Mouse (Mus musculus): ENCODE measurements around the gene Gmds. TPM values are rescaled to one million over a fixed set of nuclear protein-coding genes. Genes with fewer than 3 reads are reported as not detected.

The Gmds gene
- total and polyA plus RNA-seq, 2 experiments from 2014 or later: 18.6 to 35.1 TPM

GRCm38 (mm10) chr13:31800581-31801576 lies 537.7 kb downstream of the Gmds start:
- Histone ChIP-seq H3K9ac (no peak overlapping the region), H3K27ac (ENCODE audit: low read depth, low read length) (no peak overlapping the region), H3K4me1 (ENCODE audit: insufficient read depth) (0 out of 2 replicates have a peak, but pooled peaks cover 2% of the 10 kb centered on the region), H3K4me3 (ENCODE audit: low read depth, low read length) (peak overlapping the region; percentile 33), H3K4me2 (ENCODE audit: low read depth) (peak overlapping the region; percentile 55), H3K9me3 (ENCODE audit: low read length) (no peaks in the 10 kb centered on the region), H3K36me3 (ENCODE audit: insufficient read depth) (no peaks in the 10 kb centered on the region), H3K27me3 (ENCODE audit: insufficient read depth, low read length) (peaks cover 68% of the 10 kb centered on the region)
- WGBS: 1% methylated on average over 43 of the region's 43 CpGs
- ATAC-seq (peak; percentile 84), DNase-seq (peak; percentile 85)
- peak; percentile 92 for TF ChIP-seq CTCF (IDR thresholded peaks at IDR 0.05; ENCODE audit: low read depth)

- Histone ChIP-seq H3K36me3 (ENCODE audit: insufficient read depth) (no peaks in the 10 kb centered on the region), H3K9me3 (ENCODE audit: low read length) (no peaks in the 10 kb centered on the region), H3K4me1 (ENCODE audit: insufficient read depth) (0 out of 2 replicates have a peak, but pooled peaks cover 2% of the 10 kb centered on the region), H3K27me3 (ENCODE audit: insufficient read depth, low read length) (peaks cover 42% of the 10 kb centered on the region), H3K4me3 (ENCODE audit: low read depth, low read length) (no peak overlapping the region), H3K9ac (no peak overlapping the region), H3K27ac (ENCODE audit: low read depth, low read length) (no peak overlapping the region), H3K4me2 (ENCODE audit: low read depth) (no peak overlapping the region)
- 34% methylated on average over 9 of the region's 9 CpGs for WGBS
- TF ChIP-seq CTCF (IDR thresholded peaks at IDR 0.05; ENCODE audit: low read depth): no peak
- DNase-seq: no peak
- no peak for ATAC-seq
Observed at GRCm38 (mm10) chr13:31798075-31798474, 540.5 kb downstream of the Gmds start.

GRCm38 (mm10) chr13:31797346-31797745 lies 541.2 kb downstream of the Gmds start:
- DNase-seq (no peak), ATAC-seq (no peak)
- Histone ChIP-seq H3K4me2 (ENCODE audit: low read depth) (no peak overlapping the region), H3K27me3 (ENCODE audit: insufficient read depth, low read length) (peaks cover 36% of the 10 kb centered on the region), H3K9me3 (ENCODE audit: low read length) (no peaks in the 10 kb centered on the region), H3K4me3 (ENCODE audit: low read depth, low read length) (no peak overlapping the region), H3K4me1 (ENCODE audit: insufficient read depth) (0 out of 2 replicates have a peak, but pooled peaks cover 2% of the 10 kb centered on the region), H3K9ac (no peak overlapping the region), H3K27ac (ENCODE audit: low read depth, low read length) (no peak overlapping the region), H3K36me3 (ENCODE audit: insufficient read depth) (no peaks in the 10 kb centered on the region)
- no peak for TF ChIP-seq CTCF (IDR thresholded peaks at IDR 0.05; ENCODE audit: low read depth)
- WGBS: 31% methylated on average over 10 of the region's 10 CpGs

GRCm38 (mm10) chr13:31793163-31793562 lies 545.4 kb downstream of the Gmds start:
- TF ChIP-seq CTCF (IDR thresholded peaks at IDR 0.05; ENCODE audit: low read depth): no peak
- WGBS: 52% methylated on average over 5 of the region's 5 CpGs
- no peaks in the 10 kb centered on the region for H3K4me1 ChIP-seq (ENCODE audit: insufficient read depth)
- H3K27me3 ChIP-seq (ENCODE audit: insufficient read depth, low read length): no peaks in the 10 kb centered on the region
- no peak overlapping the region for H3K4me2 ChIP-seq (ENCODE audit: low read depth)
- no peak overlapping the region for H3K27ac ChIP-seq (ENCODE audit: low read depth, low read length)
- ATAC-seq (no peak), DNase-seq (no peak)
- no peaks in the 10 kb centered on the region for H3K9me3 ChIP-seq (ENCODE audit: low read length)
- H3K4me3 ChIP-seq (ENCODE audit: low read depth, low read length): no peak overlapping the region
- H3K9ac ChIP-seq: no peak overlapping the region
- no peaks in the 10 kb centered on the region for H3K36me3 ChIP-seq (ENCODE audit: insufficient read depth)

- Histone ChIP-seq H3K36me3 (ENCODE audit: insufficient read depth) (no peaks in the 10 kb centered on the region), H3K27me3 (ENCODE audit: insufficient read depth, low read length) (no peaks in the 10 kb centered on the region), H3K27ac (ENCODE audit: low read depth, low read length) (no peak overlapping the region), H3K4me3 (ENCODE audit: low read depth, low read length) (no peak overlapping the region), H3K4me1 (ENCODE audit: insufficient read depth) (no peaks in the 10 kb centered on the region), H3K9me3 (ENCODE audit: low read length) (no peaks in the 10 kb centered on the region), H3K4me2 (ENCODE audit: low read depth) (peak overlapping the region; percentile 31; the same call in 1 of the 2 replicates), H3K9ac (no peak overlapping the region)
- ATAC-seq (peak; percentile 74), DNase-seq (peak; percentile 84)
- 16% methylated on average over 17 of the region's 17 CpGs for WGBS
- peak; percentile 99 for TF ChIP-seq CTCF (IDR thresholded peaks at IDR 0.05; ENCODE audit: low read depth)
Observed at GRCm38 (mm10) chr13:31792480-31793132, 545.9 kb downstream of the Gmds start.

- DNase-seq (no peak), ATAC-seq (no peak)
- no peak overlapping the region for H3K9ac ChIP-seq
- 78% methylated on average over 7 of the region's 7 CpGs for WGBS
- no peak for TF ChIP-seq CTCF (IDR thresholded peaks at IDR 0.05; ENCODE audit: low read depth)
- H3K9me3 ChIP-seq (ENCODE audit: low read length): no peaks in the 10 kb centered on the region
- H3K4me1 ChIP-seq (ENCODE audit: insufficient read depth): no peaks in the 10 kb centered on the region
- H3K4me2 ChIP-seq (ENCODE audit: low read depth): no peak overlapping the region
- no peaks in the 10 kb centered on the region for H3K27me3 ChIP-seq (ENCODE audit: insufficient read depth, low read length)
- H3K36me3 ChIP-seq (ENCODE audit: insufficient read depth): no peaks in the 10 kb centered on the region
- no peak overlapping the region for H3K4me3 ChIP-seq (ENCODE audit: low read depth, low read length)
- no peak overlapping the region for H3K27ac ChIP-seq (ENCODE audit: low read depth, low read length)
Observed at GRCm38 (mm10) chr13:31784757-31785156, 553.8 kb downstream of the Gmds start.

- H3K27me3 ChIP-seq (ENCODE audit: insufficient read depth, low read length): no peaks in the 10 kb centered on the region
- ATAC-seq (no peak), DNase-seq (no peak)
- H3K27ac ChIP-seq (ENCODE audit: low read depth, low read length): no peak overlapping the region
- no peaks in the 10 kb centered on the region for H3K9me3 ChIP-seq (ENCODE audit: low read length)
- no peaks in the 10 kb centered on the region for H3K4me1 ChIP-seq (ENCODE audit: insufficient read depth)
- H3K4me3 ChIP-seq (ENCODE audit: low read depth, low read length): no peak overlapping the region
- no peak overlapping the region for H3K4me2 ChIP-seq (ENCODE audit: low read depth)
- no peak for TF ChIP-seq CTCF (IDR thresholded peaks at IDR 0.05; ENCODE audit: low read depth)
- H3K36me3 ChIP-seq (ENCODE audit: insufficient read depth): no peaks in the 10 kb centered on the region
- H3K9ac ChIP-seq: no peak overlapping the region
- WGBS: 97% methylated on average over 2 of the region's 2 CpGs
Observed at GRCm38 (mm10) chr13:31782063-31782462, 556.5 kb downstream of the Gmds start.

Measured in forebrain, postnatal 0 days (tissue).